Mouse (Mus musculus) ovary, postnatal 10 days (tissue): Measurements from ENCODE around the gene Comt.
A peak's percentile ranks its signal among the peaks of the same experiment; 100 is the strongest.

ENCODE experiments used
- DNase-seq: peaks from one replicate; pipeline ENCODE4 v3.0.0; 2022; ENCODE audit warnings: low spot score

Comt gene

GRCm38 (mm10) chr16:18411026-18411649 is 15.5 kb downstream of the Comt start:
- no peak for DNase-seq

GRCm38 (mm10) chr16:18410418-18410817 is 16.2 kb downstream of the Comt start:
- no peak for DNase-seq

GRCm38 (mm10) chr16:18409776-18410175 is 16.9 kb downstream of the Comt start:
- DNase-seq = no peak

- DNase-seq = no peak
Observed at GRCm38 (mm10) chr16:18407912-18408311, 18.7 kb downstream of the Comt start.

GRCm38 (mm10) chr16:18406293-18406692 is 20.4 kb downstream of the Comt start:
- no peak for DNase-seq

- no peak for DNase-seq
Observed at GRCm38 (mm10) chr16:18405876-18406275, 20.8 kb downstream of the Comt start.

GRCm38 (mm10) chr16:18405091-18405854 is 21.4 kb downstream of the Comt start:
- DNase-seq = no peak

- no peak for DNase-seq
Observed at GRCm38 (mm10) chr16:18403285-18403684, 23.4 kb downstream of the Comt start.

- DNase-seq = no peak
Observed at GRCm38 (mm10) chr16:18400472-18401216, 26.0 kb downstream of the Comt start.

- DNase-seq = no peak
Observed at GRCm38 (mm10) chr16:18400028-18400427, 26.6 kb downstream of the Comt start.

GRCm38 (mm10) chr16:18396791-18397621 is 29.6 kb downstream of the Comt start:
- no peak for DNase-seq

GRCm38 (mm10) chr16:18396201-18396600 is 30.5 kb downstream of the Comt start:
- no peak for DNase-seq

- DNase-seq = no peak
Observed at GRCm38 (mm10) chr16:18395620-18396036, 31.0 kb downstream of the Comt start.

- DNase-seq = no peak
Observed at GRCm38 (mm10) chr16:18394777-18395619, 31.7 kb downstream of the Comt start.

GRCm38 (mm10) chr16:18394056-18394455 is 32.6 kb downstream of the Comt start:
- DNase-seq = no peak

- no peak for DNase-seq
Observed at GRCm38 (mm10) chr16:18393595-18393994, 33.1 kb downstream of the Comt start.

- DNase-seq = peak; percentile 69
Observed at GRCm38 (mm10) chr16:18392469-18393426, 33.9 kb downstream of the Comt start.

- DNase-seq = no peak
Observed at GRCm38 (mm10) chr16:18391728-18392127, 34.9 kb downstream of the Comt start.

- DNase-seq = no peak
Observed at GRCm38 (mm10) chr16:18391127-18391526, 35.5 kb downstream of the Comt start.

GRCm38 (mm10) chr16:18390399-18390798 is 36.3 kb downstream of the Comt start:
- DNase-seq = no peak
